Mouse (Mus musculus) macrophage (primary cell): ENCODE results near the gene Slc22a12. TPM values are rescaled to one million over a fixed set of nuclear protein-coding genes. Genes with fewer than 3 reads are reported as not detected.

Source experiments
- H3K27ac ChIP-seq: fragments of 350-480 bp; formaldehyde crosslinking; 2 replicates; pipeline ENCODE4 v1.9.0; 2021
- H3K36me3 ChIP-seq: fragments of 350-480 bp; formaldehyde crosslinking; 2 replicates; pipeline ENCODE4 v1.9.0; 2021; ENCODE audit errors: inconsistent target
- H3K4me3 ChIP-seq: fragments of 350-480 bp; formaldehyde crosslinking; 2 replicates; pipeline ENCODE4 v1.9.0; 2021; ENCODE audit errors: inconsistent target
- H3K79me2 ChIP-seq: fragments of 350-480 bp; formaldehyde crosslinking; 2 replicates; pipeline ENCODE4 v1.9.0; 2021; ENCODE audit errors: inconsistent target
- WGBS: methylation state at CpG from one replicate; pipeline ENCODE4 v1.1.7; 2026; ENCODE audit warnings: inconsistent platforms; ENCODE audit not compliant: missing documents; 5-methylcytosine and 5-hydroxymethylcytosine counted together
- polyA plus RNA-seq: library from polyadenylated mRNA; stranded (reverse); fragments of 250-400 nt; gene quantifications from 3 replicates; pipeline ENCODE4 v1.2.4, GENCODE M21; 2018; ENCODE audit warnings: inconsistent platforms

The Slc22a12 gene
- polyA plus RNA-seq, 1 experiment from 2014 or later, result not detected

GRCm38 (mm10) chr19:6548431-6549410, 5.9 kb upstream of the Slc22a12 start:
- Histone ChIP-seq H3K79me2 (no peaks in the 10 kb centered on the region), H3K36me3 (no peaks in the 10 kb centered on the region), H3K27ac (no peak overlapping the region), H3K4me3 (no peak overlapping the region)
- WGBS, result 91% methylated on average over 16 of the region's 16 CpGs

- Histone ChIP-seq H3K36me3 (no peaks in the 10 kb centered on the region), H3K4me3 (no peak overlapping the region), H3K27ac (no peak overlapping the region), H3K79me2 (no peaks in the 10 kb centered on the region)
- 95% methylated on average over 5 of the region's 5 CpGs for WGBS
Observed at GRCm38 (mm10) chr19:6547801-6548200, 5.0 kb upstream of the Slc22a12 start.

- H3K79me2 ChIP-seq, result no peaks in the 10 kb centered on the region
- no peaks in the 10 kb centered on the region for H3K36me3 ChIP-seq
- WGBS, result 31% methylated on average over 1 of the region's 1 CpGs
- no peak overlapping the region for H3K27ac ChIP-seq
- no peak overlapping the region for H3K4me3 ChIP-seq
Observed at GRCm38 (mm10) chr19:6546096-6546495, 3.3 kb upstream of the Slc22a12 start.

GRCm38 (mm10) chr19:6545481-6545880, 2.6 kb upstream of the Slc22a12 start:
- Histone ChIP-seq H3K79me2 (no peaks in the 10 kb centered on the region), H3K36me3 (no peaks in the 10 kb centered on the region), H3K27ac (no peak overlapping the region), H3K4me3 (no peak overlapping the region)
- whole genome bisulfite sequencing, result 98% methylated on average over 5 of the region's 5 CpGs

- WGBS, result 95% methylated on average over 13 of the region's 13 CpGs
- no peaks in the 10 kb centered on the region for H3K36me3 ChIP-seq
- H3K27ac ChIP-seq, result no peak overlapping the region
- H3K79me2 ChIP-seq, result no peaks in the 10 kb centered on the region
- no peak overlapping the region for H3K4me3 ChIP-seq
Observed at GRCm38 (mm10) chr19:6544712-6545111, 1.9 kb upstream of the Slc22a12 start.

GRCm38 (mm10) chr19:6543518-6543917, 686 bp upstream of the Slc22a12 start:
- Histone ChIP-seq H3K79me2 (no peaks in the 10 kb centered on the region), H3K27ac (no peak overlapping the region), H3K36me3 (no peaks in the 10 kb centered on the region), H3K4me3 (no peak overlapping the region)
- WGBS, result 29% methylated on average over 7 of the region's 7 CpGs

- H3K27ac ChIP-seq, result no peak overlapping the region
- no peaks in the 10 kb centered on the region for H3K36me3 ChIP-seq
- 100% methylated on average over 6 of the region's 6 CpGs for WGBS
- H3K79me2 ChIP-seq, result no peaks in the 10 kb centered on the region
- no peak overlapping the region for H3K4me3 ChIP-seq
Observed at GRCm38 (mm10) chr19:6543035-6543383, 177 bp upstream of the Slc22a12 start.

GRCm38 (mm10) chr19:6541521-6541920, 1.3 kb downstream of the Slc22a12 start:
- H3K4me3 ChIP-seq, result no peak overlapping the region
- no peak overlapping the region for H3K27ac ChIP-seq
- no peaks in the 10 kb centered on the region for H3K36me3 ChIP-seq
- no peaks in the 10 kb centered on the region for H3K79me2 ChIP-seq
- 86% methylated on average over 7 of the region's 7 CpGs for WGBS

GRCm38 (mm10) chr19:6540191-6540590, 2.6 kb downstream of the Slc22a12 start:
- 89% methylated on average over 6 of the region's 6 CpGs for WGBS
- H3K36me3 ChIP-seq, result no peaks in the 10 kb centered on the region
- H3K27ac ChIP-seq, result no peak overlapping the region
- no peak overlapping the region for H3K4me3 ChIP-seq
- no peaks in the 10 kb centered on the region for H3K79me2 ChIP-seq

- H3K4me3 ChIP-seq, result no peak overlapping the region
- 96% methylated on average over 4 of the region's 4 CpGs for WGBS
- H3K79me2 ChIP-seq, result no peaks in the 10 kb centered on the region
- H3K27ac ChIP-seq, result no peak overlapping the region
- H3K36me3 ChIP-seq, result no peaks in the 10 kb centered on the region
Observed at GRCm38 (mm10) chr19:6539592-6539991, 3.2 kb downstream of the Slc22a12 start.

- H3K27ac ChIP-seq, result no peak overlapping the region
- no peak overlapping the region for H3K4me3 ChIP-seq
Observed at GRCm38 (mm10) chr19:6538546-6538945, 4.3 kb downstream of the Slc22a12 start.

GRCm38 (mm10) chr19:6537526-6537925, 5.3 kb downstream of the Slc22a12 start:
- 83% methylated on average over 8 of the region's 8 CpGs for WGBS

More at GRCm38 (mm10) chr19:6538546-6538945, 4.3 kb downstream of the Slc22a12 start:
- Histone ChIP-seq H3K79me2 (no peaks in the 10 kb centered on the region), H3K36me3 (no peaks in the 10 kb centered on the region)
- 93% methylated on average over 6 of the region's 6 CpGs for WGBS

GRCm38 (mm10) chr19:6536696-6537095, 6.1 kb downstream of the Slc22a12 start:
- no peaks in the 10 kb centered on the region for H3K36me3 ChIP-seq
- no peaks in the 10 kb centered on the region for H3K79me2 ChIP-seq
- no peak overlapping the region for H3K27ac ChIP-seq
- H3K4me3 ChIP-seq, result no peak overlapping the region
- WGBS, result 83% methylated on average over 6 of the region's 6 CpGs

More at GRCm38 (mm10) chr19:6537526-6537925, 5.3 kb downstream of the Slc22a12 start:
- H3K27ac ChIP-seq, result no peak overlapping the region
- H3K79me2 ChIP-seq, result no peaks in the 10 kb centered on the region
- no peak overlapping the region for H3K4me3 ChIP-seq
- no peaks in the 10 kb centered on the region for H3K36me3 ChIP-seq

- WGBS, result 91% methylated on average over 3 of the region's 3 CpGs
- no peak overlapping the region for H3K4me3 ChIP-seq
Observed at GRCm38 (mm10) chr19:6536201-6536600, 6.6 kb downstream of the Slc22a12 start.

GRCm38 (mm10) chr19:6534118-6534415, 8.8 kb downstream of the Slc22a12 start:
- no peaks in the 10 kb centered on the region for H3K36me3 ChIP-seq
- WGBS, result 92% methylated on average over 5 of the region's 5 CpGs
- no peak overlapping the region for H3K27ac ChIP-seq
- no peak overlapping the region for H3K4me3 ChIP-seq
- no peaks in the 10 kb centered on the region for H3K79me2 ChIP-seq

More at GRCm38 (mm10) chr19:6536201-6536600, 6.6 kb downstream of the Slc22a12 start:
- Histone ChIP-seq H3K27ac (no peak overlapping the region), H3K36me3 (no peaks in the 10 kb centered on the region), H3K79me2 (no peaks in the 10 kb centered on the region)
